Comparison of ENCODE assay signal across 15 mouse cellular contexts in genomic region chr11:61434646-61435321, GRCm38 (mm10). TPM values are rescaled to one million over a fixed set of nuclear protein-coding genes. Genes with fewer than 3 reads are reported as not detected.
DNase-seq lines count a peak whose midpoint lies in the region; ATAC-seq and TF ChIP-seq lines count a peak whose summit lies in the region.
"Had no signal": no experiment of that assay in that cellular context is flagged by ENCODE, and none has a peak within 500 bp of the region (broad histone marks: within the 10 kb centered on the region; RNA-seq: fewer than 3 reads in every experiment).

No protein-coding gene starts in this region.

- no peak overlapping the region for H3K4me2 ChIP-seq in forebrain, embryonic 12.5 days
- H3K4me2 ChIP-seq in forebrain, embryonic 15.5 days (replicated peaks) = no peak overlapping the region
- no peak overlapping the region for H3K4me2 ChIP-seq in neural tube, embryonic 15.5 days
- H3K4me2 ChIP-seq: heart, embryonic 15.5 days had no signal

- no peak overlapping the region for H3K9ac ChIP-seq in forebrain, embryonic 12.5 days
- H3K9ac ChIP-seq in forebrain, embryonic 15.5 days (replicated peaks) = no peak overlapping the region
- no peak overlapping the region for H3K9ac ChIP-seq in neural tube, embryonic 15.5 days (replicated peaks)
- H3K9ac ChIP-seq: heart, embryonic 15.5 days had no signal

- H3K27me3 ChIP-seq in forebrain, embryonic 12.5 days = no peaks in the 10 kb centered on the region
- H3K27me3 ChIP-seq in forebrain, embryonic 15.5 days = no peaks in the 10 kb centered on the region
- H3K27me3 ChIP-seq in midbrain, embryonic 10.5 days (ENCODE audit: low read depth, poor library complexity, severe bottlenecking) = no peaks in the 10 kb centered on the region
- H3K27me3 ChIP-seq in neural tube, embryonic 15.5 days (replicated peaks) = no peaks in the 10 kb centered on the region
- H3K27me3 ChIP-seq: heart, embryonic 15.5 days had no signal

- no peak overlapping the region for H3K27ac ChIP-seq in forebrain, embryonic 12.5 days
- no peak overlapping the region for H3K27ac ChIP-seq in forebrain, embryonic 15.5 days (replicated peaks)
- H3K27ac ChIP-seq in midbrain, embryonic 10.5 days (replicated peaks) = no peak overlapping the region
- H3K27ac ChIP-seq in neural tube, embryonic 15.5 days (replicated peaks) = peak overlapping the region; percentile 34
- H3K27ac ChIP-seq: heart, embryonic 15.5 days had no signal

- no peaks in the 10 kb centered on the region for H3K36me3 ChIP-seq in forebrain, embryonic 12.5 days (replicated peaks)
- H3K36me3 ChIP-seq in forebrain, embryonic 15.5 days = no peaks in the 10 kb centered on the region
- no peaks in the 10 kb centered on the region for H3K36me3 ChIP-seq in midbrain, embryonic 10.5 days
- no peaks in the 10 kb centered on the region for H3K36me3 ChIP-seq in neural tube, embryonic 15.5 days
- H3K36me3 ChIP-seq: G1E; heart, embryonic 15.5 days had no signal

- TF ChIP-seq CTCF in brain, embryonic 14.5 days (IDR thresholded peaks at IDR 0.05; ENCODE audit: borderline replicate concordance, extremely low read depth, insufficient read depth, insufficient read length) = no peak

- H3K4me3 ChIP-seq in forebrain, embryonic 12.5 days (replicated peaks) = no peak overlapping the region
- no peak overlapping the region for H3K4me3 ChIP-seq in forebrain, embryonic 15.5 days
- H3K4me3 ChIP-seq in midbrain, embryonic 10.5 days = no peak overlapping the region
- no peak overlapping the region for H3K4me3 ChIP-seq in neural tube, embryonic 15.5 days (replicated peaks)
- H3K4me3 ChIP-seq: heart, embryonic 15.5 days had no signal

- WGBS in forebrain, embryonic 12.5 days = 53% methylated on average over 12 of the region's 12 CpGs
- 45% methylated on average over 12 of the region's 12 CpGs for WGBS in forebrain, embryonic 15.5 days
- WGBS in midbrain, embryonic 10.5 days = 62% methylated on average over 12 of the region's 12 CpGs
- 27% methylated on average over 12 of the region's 12 CpGs for WGBS in neural tube, embryonic 15.5 days

- no peaks in the 10 kb centered on the region for H3K9me3 ChIP-seq in forebrain, embryonic 12.5 days
- no peaks in the 10 kb centered on the region for H3K9me3 ChIP-seq in forebrain, embryonic 15.5 days
- no peaks in the 10 kb centered on the region for H3K9me3 ChIP-seq in midbrain, embryonic 10.5 days (replicated peaks)
- H3K9me3 ChIP-seq in neural tube, embryonic 15.5 days (replicated peaks) = no peaks in the 10 kb centered on the region
- H3K9me3 ChIP-seq: G1E; heart, embryonic 15.5 days had no signal

- peak; percentile 61 for DNase-seq in brain, embryonic 14.5 days (ENCODE audit: low read depth)
- peak; percentile 19 for DNase-seq in midbrain, embryonic 10.5 days (ENCODE audit: low spot score)
- no peak for DNase-seq in thymus, postnatal 10 days (ENCODE audit: low spot score in 2 of 2)
- no peak for DNase-seq in kidney, adult 18-20 months
- no peak for DNase-seq in urinary bladder, postnatal 10 days (ENCODE audit: low spot score)
- DNase-seq: B cell, adult 2 months; kidney, postnatal 25 days; liver; spleen, adult 18-20 months had no signal

- no peak for TF ChIP-seq POLR2A in brain, embryonic 14.5 days (IDR thresholded peaks at IDR 0.05; ENCODE audit: borderline replicate concordance, extremely low read depth, insufficient read depth, insufficient read length, poor library complexity, severe bottlenecking)

- peak; percentile 33; the same call in 1 of the 2 replicates for ATAC-seq in forebrain, embryonic 12.5 days (ENCODE audit: low FRiP score)
- ATAC-seq in forebrain, embryonic 15.5 days (replicated peaks) = no peak
- ATAC-seq in neural tube, embryonic 15.5 days (ENCODE audit: low FRiP score) = peak; percentile 89
- ATAC-seq: activated CD4-positive, CD25-positive, alpha-beta regulatory T cell, adult 4 months had no signal

- peaks cover 10% of the 10 kb centered on the region; the same call in 1 of the 2 replicates for H3K4me1 ChIP-seq in forebrain, embryonic 12.5 days
- 0 out of 2 replicates have a peak, but pooled peaks cover 3% of the 10 kb centered on the region for H3K4me1 ChIP-seq in forebrain, embryonic 15.5 days
- peaks cover 14% of the 10 kb centered on the region for H3K4me1 ChIP-seq in midbrain, embryonic 10.5 days
- peaks cover 15% of the 10 kb centered on the region for H3K4me1 ChIP-seq in neural tube, embryonic 15.5 days
- H3K4me1 ChIP-seq: heart, embryonic 15.5 days had no signal

RNA-seq across cellular contexts. Expression of gene Rnf112, which starts 19.1 kb away (rescaled TPM):
- 7.2 and 7.7 TPM in 2 replicates for polyA plus RNA-seq in forebrain, embryonic 12.5 days (2016; fragmentation: Nextera tagmentation; extraction: Ambion mirVana)
- polyA plus RNA-seq in forebrain, embryonic 15.5 days (2015; fragmentation: Nextera tagmentation; extraction: Ambion mirVana) = 22.4 and 24.2 TPM in 2 replicates
- polyA plus RNA-seq in brain, embryonic 14.5 days (2012; rRNA removed) = 62.5 and 88.6 TPM in 2 replicates
- polyA plus RNA-seq in midbrain, embryonic 10.5 days (2016; fragmentation: Nextera tagmentation; extraction: Ambion mirVana) = 0.42 and 0.66 TPM in 2 replicates
- polyA plus RNA-seq in neural tube, embryonic 15.5 days (2015; fragmentation: Nextera tagmentation; extraction: Ambion mirVana) = 24.1 and 32.9 TPM in 2 replicates
- polyA plus RNA-seq: activated CD4-positive, CD25-positive, alpha-beta regulatory T cell, adult 4 months; G1E had no signal

RNA-seq across cellular contexts. Expression of gene Mfap4, which starts 50.4 kb away (rescaled TPM):
- 66.9 and 69.4 TPM in 2 replicates for polyA plus RNA-seq in forebrain, embryonic 12.5 days (2016; fragmentation: Nextera tagmentation; extraction: Ambion mirVana)
- 50.5 and 59.5 TPM in 2 replicates for polyA plus RNA-seq in forebrain, embryonic 15.5 days (2015; fragmentation: Nextera tagmentation; extraction: Ambion mirVana)
- polyA plus RNA-seq in brain, embryonic 14.5 days (2012; rRNA removed) = 89.5 and 119 TPM in 2 replicates
- 38.4 and 59.9 TPM in 2 replicates for polyA plus RNA-seq in midbrain, embryonic 10.5 days (2016; fragmentation: Nextera tagmentation; extraction: Ambion mirVana)
- 48.3 and 73.6 TPM in 2 replicates for polyA plus RNA-seq in neural tube, embryonic 15.5 days (2015; fragmentation: Nextera tagmentation; extraction: Ambion mirVana)
- polyA plus RNA-seq: activated CD4-positive, CD25-positive, alpha-beta regulatory T cell, adult 4 months; G1E had no signal

RNA-seq across cellular contexts. Expression of gene Slc47a1, which starts 56.6 kb away (rescaled TPM):
- 0.19 TPM in 1 of 2 replicates, not detected in the other for polyA plus RNA-seq in forebrain, embryonic 12.5 days (2016; fragmentation: Nextera tagmentation; extraction: Ambion mirVana)
- 0.13 TPM in 1 of 2 replicates, not detected in the other for polyA plus RNA-seq in forebrain, embryonic 15.5 days (2015; fragmentation: Nextera tagmentation; extraction: Ambion mirVana)
- 0.10 and 0.18 TPM in 2 replicates for polyA plus RNA-seq in brain, embryonic 14.5 days (2012; rRNA removed)
- 0.10 TPM in 1 of 2 replicates, not detected in the other for polyA plus RNA-seq in midbrain, embryonic 10.5 days (2016; fragmentation: Nextera tagmentation; extraction: Ambion mirVana)
- polyA plus RNA-seq in neural tube, embryonic 15.5 days (2015; fragmentation: Nextera tagmentation; extraction: Ambion mirVana) = 0.35 and 0.47 TPM in 2 replicates
- polyA plus RNA-seq: activated CD4-positive, CD25-positive, alpha-beta regulatory T cell, adult 4 months; G1E had no signal

RNA-seq across cellular contexts. Expression of gene Mapk7, which starts 59.4 kb away (rescaled TPM):
- polyA plus RNA-seq in forebrain, embryonic 12.5 days (2016; fragmentation: Nextera tagmentation; extraction: Ambion mirVana) = 93.4 and 95.7 TPM in 2 replicates
- polyA plus RNA-seq in forebrain, embryonic 15.5 days (2015; fragmentation: Nextera tagmentation; extraction: Ambion mirVana) = 109 and 117 TPM in 2 replicates
- polyA plus RNA-seq in brain, embryonic 14.5 days (2012; rRNA removed) = 108 and 140 TPM in 2 replicates
- 89.2 and 94.6 TPM in 2 replicates for polyA plus RNA-seq in midbrain, embryonic 10.5 days (2016; fragmentation: Nextera tagmentation; extraction: Ambion mirVana)
- 65.9 and 67.7 TPM in 2 replicates for polyA plus RNA-seq in neural tube, embryonic 15.5 days (2015; fragmentation: Nextera tagmentation; extraction: Ambion mirVana)

Comparison
In these comparisons a context has a peak if more than half of its experiments do, and no peak if none do; other contexts are left out.
1. DNase-seq: peak in brain, embryonic 14.5 days (single experiment) and midbrain, embryonic 10.5 days (single experiment); none in thymus, postnatal 10 days (0 of 2), kidney, adult 18-20 months (single experiment) and urinary bladder, postnatal 10 days (single experiment).